Mouse (Mus musculus): ENCODE data around the gene Cers6. TPM values are rescaled to one million over a fixed set of nuclear protein-coding genes. Genes with fewer than 3 reads are reported as not detected.

Gene Cers6
- polyA plus RNA-seq, 1 experiment from 2014 or later, result 18.7 TPM

- H3K9me3 ChIP-seq (replicated peaks), result no peaks in the 10 kb centered on the region
- no peak overlapping the region for H3K27ac ChIP-seq (replicated peaks)
- H3K36me3 ChIP-seq, result no peaks in the 10 kb centered on the region
- no peak for DNase-seq (ENCODE audit: low spot score)
- H3K27me3 ChIP-seq (ENCODE audit: low read depth, poor library complexity, severe bottlenecking), result no peaks in the 10 kb centered on the region
- WGBS, result 83% methylated on average over 3 of the region's 3 CpGs
- H3K4me1 ChIP-seq, result peaks cover 12% of the 10 kb centered on the region
- H3K4me3 ChIP-seq, result no peak overlapping the region
Measured at GRCm38 (mm10) chr2:68888094-68888705, 27.0 kb downstream of the Cers6 start.

GRCm38 (mm10) chr2:68889661-68890170 is 28.5 kb downstream of the Cers6 start:
- H3K36me3 ChIP-seq, result no peaks in the 10 kb centered on the region
- no peaks in the 10 kb centered on the region for H3K9me3 ChIP-seq (replicated peaks)
- WGBS, result 91% methylated on average over 5 of the region's 5 CpGs
- no peak overlapping the region for H3K27ac ChIP-seq (replicated peaks)
- no peak for DNase-seq (ENCODE audit: low spot score)
- peaks cover 12% of the 10 kb centered on the region for H3K4me1 ChIP-seq
- H3K4me3 ChIP-seq, result no peak overlapping the region
- no peaks in the 10 kb centered on the region for H3K27me3 ChIP-seq (ENCODE audit: low read depth, poor library complexity, severe bottlenecking)

DNA sequence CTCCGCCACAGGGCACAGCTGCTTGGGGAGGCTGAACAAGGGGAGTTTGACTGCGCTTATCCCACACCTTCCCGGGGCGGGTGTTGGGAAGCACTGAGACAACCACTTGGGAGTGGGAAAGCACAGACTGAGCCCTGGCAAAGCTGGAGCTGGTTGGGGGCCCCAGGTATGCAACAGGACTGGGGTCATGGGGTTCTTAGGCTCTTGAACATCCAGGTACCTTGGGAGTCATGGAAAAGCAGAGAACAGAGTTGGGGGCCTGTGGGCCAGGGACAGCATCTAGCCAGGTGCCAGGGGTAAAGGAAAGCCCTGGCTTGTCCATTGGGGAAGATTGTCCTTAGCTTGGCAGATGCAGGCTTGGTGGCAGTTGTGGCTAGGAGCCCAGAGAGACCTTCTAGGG is 31.2 kb downstream of the Cers6 start:
- no peaks in the 10 kb centered on the region for H3K27me3 ChIP-seq (ENCODE audit: low read depth, poor library complexity, severe bottlenecking)
- H3K4me1 ChIP-seq, result peaks cover 4% of the 10 kb centered on the region; the same call in 1 of the 2 replicates
- H3K27ac ChIP-seq (replicated peaks), result no peak overlapping the region
- H3K36me3 ChIP-seq, result no peaks in the 10 kb centered on the region
- WGBS, result 95% methylated on average over 4 of the region's 4 CpGs
- DNase-seq (ENCODE audit: low spot score), result no peak
- H3K4me3 ChIP-seq, result no peak overlapping the region
- H3K9me3 ChIP-seq (replicated peaks), result no peaks in the 10 kb centered on the region

- no peak overlapping the region for H3K27ac ChIP-seq (replicated peaks)
- no peaks in the 10 kb centered on the region for H3K27me3 ChIP-seq (ENCODE audit: low read depth, poor library complexity, severe bottlenecking)
- no peak overlapping the region for H3K4me3 ChIP-seq
- no peaks in the 10 kb centered on the region for H3K4me1 ChIP-seq
- no peaks in the 10 kb centered on the region for H3K9me3 ChIP-seq (replicated peaks)
- no peaks in the 10 kb centered on the region for H3K36me3 ChIP-seq
- WGBS, result 93% methylated on average over 10 of the region's 10 CpGs
- no peak for DNase-seq (ENCODE audit: low spot score)
Measured at GRCm38 (mm10) chr2:68895044-68895764, 34.0 kb downstream of the Cers6 start.

GRCm38 (mm10) chr2:68896196-68896595 is 35.0 kb downstream of the Cers6 start:
- 90% methylated on average over 4 of the region's 4 CpGs for WGBS
- no peaks in the 10 kb centered on the region for H3K36me3 ChIP-seq
- H3K9me3 ChIP-seq (replicated peaks), result no peaks in the 10 kb centered on the region
- no peak overlapping the region for H3K27ac ChIP-seq (replicated peaks)
- no peaks in the 10 kb centered on the region for H3K4me1 ChIP-seq
- H3K27me3 ChIP-seq (ENCODE audit: low read depth, poor library complexity, severe bottlenecking), result no peaks in the 10 kb centered on the region
- DNase-seq (ENCODE audit: low spot score), result no peak
- H3K4me3 ChIP-seq, result no peak overlapping the region

GRCm38 (mm10) chr2:68899770-68900521 is 38.7 kb downstream of the Cers6 start:
- no peak overlapping the region for H3K4me3 ChIP-seq
- no peaks in the 10 kb centered on the region for H3K27me3 ChIP-seq (ENCODE audit: low read depth, poor library complexity, severe bottlenecking)
- no peaks in the 10 kb centered on the region for H3K9me3 ChIP-seq (replicated peaks)
- whole genome bisulfite sequencing, result 90% methylated on average over 7 of the region's 7 CpGs
- H3K27ac ChIP-seq (replicated peaks), result no peak overlapping the region
- H3K4me1 ChIP-seq, result no peaks in the 10 kb centered on the region
- no peak for DNase-seq (ENCODE audit: low spot score)
- no peaks in the 10 kb centered on the region for H3K36me3 ChIP-seq

- no peak overlapping the region for H3K27ac ChIP-seq (replicated peaks)
- no peaks in the 10 kb centered on the region for H3K27me3 ChIP-seq (ENCODE audit: low read depth, poor library complexity, severe bottlenecking)
- DNase-seq (ENCODE audit: low spot score), result no peak
- H3K9me3 ChIP-seq (replicated peaks), result no peaks in the 10 kb centered on the region
- WGBS, result 84% methylated on average over 9 of the region's 9 CpGs
- no peak overlapping the region for H3K4me3 ChIP-seq
- no peaks in the 10 kb centered on the region for H3K4me1 ChIP-seq
- H3K36me3 ChIP-seq, result no peaks in the 10 kb centered on the region
Measured at GRCm38 (mm10) chr2:68900640-68901378, 39.6 kb downstream of the Cers6 start.

DNA sequence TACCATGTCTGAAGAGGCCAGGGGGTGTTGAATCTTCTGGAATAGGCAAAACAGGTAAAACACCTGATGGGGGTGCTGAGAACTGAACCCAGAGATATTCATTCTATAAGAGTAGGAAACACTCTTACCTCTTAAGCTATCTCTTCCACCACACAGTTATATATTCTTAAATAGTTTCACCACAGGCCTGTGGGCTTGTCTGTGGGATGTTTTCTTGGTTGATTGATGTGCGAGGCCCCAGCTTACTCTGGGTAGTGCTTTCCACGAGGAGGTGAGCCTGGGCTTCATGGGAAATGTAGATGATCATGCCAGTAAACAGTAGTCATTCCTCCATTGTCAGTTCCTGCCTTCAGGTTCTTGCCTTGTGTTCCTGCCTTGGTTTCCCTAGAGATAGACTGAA is 40.5 kb downstream of the Cers6 start:
- 90% methylated on average over 2 of the region's 2 CpGs for WGBS
- H3K4me1 ChIP-seq, result no peaks in the 10 kb centered on the region
- DNase-seq (ENCODE audit: low spot score), result no peak

DNA sequence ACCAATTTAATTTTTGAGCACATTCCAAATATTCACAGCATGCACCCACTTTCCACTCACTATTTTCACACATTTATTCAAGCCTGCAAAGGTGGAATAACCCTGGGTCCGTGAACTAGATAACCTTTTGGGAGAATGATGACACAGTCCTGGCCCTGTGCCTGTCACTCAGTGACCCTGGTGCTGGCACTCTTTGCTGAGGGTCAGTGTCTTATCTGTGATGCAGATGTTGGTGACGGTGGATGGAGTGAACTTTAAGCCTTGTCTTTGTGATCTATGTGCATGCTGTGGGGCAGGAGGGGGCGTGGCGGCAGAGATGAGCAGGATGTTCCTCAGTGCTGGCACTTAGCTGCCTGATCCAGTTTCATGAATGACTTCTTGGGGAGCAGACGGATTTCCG is 41.3 kb downstream of the Cers6 start:
- WGBS, result 89% methylated on average over 6 of the region's 6 CpGs
- no peaks in the 10 kb centered on the region; the same call in 1 of the 2 replicates for H3K9me3 ChIP-seq (replicated peaks)
- no peaks in the 10 kb centered on the region for H3K4me1 ChIP-seq
- no peaks in the 10 kb centered on the region for H3K27me3 ChIP-seq (ENCODE audit: low read depth, poor library complexity, severe bottlenecking)
- H3K27ac ChIP-seq (replicated peaks), result no peak overlapping the region
- H3K4me3 ChIP-seq, result no peak overlapping the region
- H3K36me3 ChIP-seq, result no peaks in the 10 kb centered on the region
- no peak for DNase-seq (ENCODE audit: low spot score)

More for the DNA sequence above, 40.5 kb downstream of the Cers6 start:
- no peak overlapping the region for H3K4me3 ChIP-seq
- H3K27ac ChIP-seq (replicated peaks), result no peak overlapping the region
- H3K27me3 ChIP-seq (ENCODE audit: low read depth, poor library complexity, severe bottlenecking), result no peaks in the 10 kb centered on the region
- no peaks in the 10 kb centered on the region for H3K36me3 ChIP-seq
- H3K9me3 ChIP-seq (replicated peaks), result no peaks in the 10 kb centered on the region; the same call in 1 of the 2 replicates

- Histone ChIP-seq H3K4me3 (no peak overlapping the region), H3K9me3 (replicated peaks) (no peaks in the 10 kb centered on the region; the same call in 1 of the 2 replicates), H3K36me3 (no peaks in the 10 kb centered on the region), H3K27ac (replicated peaks) (no peak overlapping the region), H3K27me3 (ENCODE audit: low read depth, poor library complexity, severe bottlenecking) (no peaks in the 10 kb centered on the region), H3K4me1 (no peaks in the 10 kb centered on the region)
- DNase-seq (ENCODE audit: low spot score), result no peak
- WGBS, result 83% methylated on average over 3 of the region's 3 CpGs
Measured at GRCm38 (mm10) chr2:68906921-68907320, 45.7 kb downstream of the Cers6 start.

DNA sequence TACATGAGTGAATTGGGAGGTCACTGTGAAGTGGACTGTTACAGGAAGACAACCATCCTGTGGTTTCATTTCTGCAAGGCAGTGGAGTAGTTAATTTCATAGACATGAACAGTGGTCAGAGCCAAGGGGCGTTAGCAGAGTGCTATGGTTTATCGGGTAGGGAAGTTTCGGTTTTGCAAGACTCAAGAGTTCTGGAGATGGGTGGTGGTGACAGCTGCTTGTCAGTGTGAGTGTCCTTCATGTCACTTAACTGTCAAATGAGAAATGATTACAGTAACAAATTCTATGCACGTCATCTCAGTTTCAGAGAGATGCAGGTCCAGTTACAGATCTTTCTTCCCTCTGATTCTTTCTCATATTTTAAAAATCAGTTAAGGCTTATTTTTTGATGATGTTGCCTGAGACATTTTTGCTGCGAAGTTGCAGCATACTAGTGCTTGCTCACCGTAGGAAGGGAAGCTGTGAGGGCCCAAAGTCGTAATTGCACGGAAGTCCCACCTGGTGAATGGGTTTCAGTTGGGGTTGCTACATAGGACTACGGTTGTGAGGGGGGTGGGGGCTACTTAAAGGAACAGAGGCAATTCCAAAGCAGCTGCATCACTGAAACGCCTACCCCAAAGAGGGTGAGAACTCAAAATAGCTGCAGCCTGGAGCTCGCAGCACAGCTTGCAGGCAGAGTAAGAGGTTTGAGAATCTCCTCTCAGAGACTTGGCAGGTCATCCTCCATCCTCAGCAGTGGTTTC is 46.7 kb downstream of the Cers6 start:
- Histone ChIP-seq H3K36me3 (no peaks in the 10 kb centered on the region), H3K4me1 (no peaks in the 10 kb centered on the region), H3K9me3 (replicated peaks) (no peaks in the 10 kb centered on the region; the same call in 1 of the 2 replicates), H3K27me3 (ENCODE audit: low read depth, poor library complexity, severe bottlenecking) (no peaks in the 10 kb centered on the region), H3K27ac (replicated peaks) (no peak overlapping the region), H3K4me3 (no peak overlapping the region)
- no peak for DNase-seq (ENCODE audit: low spot score)
- WGBS, result 90% methylated on average over 11 of the region's 11 CpGs

- WGBS, result 85% methylated on average over 7 of the region's 7 CpGs
- no peak for DNase-seq (ENCODE audit: low spot score)
- H3K9me3 ChIP-seq (replicated peaks), result no peaks in the 10 kb centered on the region; the same call in 1 of the 2 replicates
Measured at GRCm38 (mm10) chr2:68910727-68911126, 49.5 kb downstream of the Cers6 start.

More at GRCm38 (mm10) chr2:68910727-68911126, 49.5 kb downstream of the Cers6 start:
- no peaks in the 10 kb centered on the region for H3K36me3 ChIP-seq
- no peaks in the 10 kb centered on the region for H3K27me3 ChIP-seq (ENCODE audit: low read depth, poor library complexity, severe bottlenecking)
- no peaks in the 10 kb centered on the region for H3K4me1 ChIP-seq
- no peak overlapping the region for H3K27ac ChIP-seq (replicated peaks)
- H3K4me3 ChIP-seq, result no peak overlapping the region

Data from midbrain, embryonic 10.5 days (tissue).